Mouse (Mus musculus) stomach, postnatal 0 days (tissue): ENCODE results near the gene Gpr155. TPM values are rescaled to one million over a fixed set of nuclear protein-coding genes. Genes with fewer than 3 reads are reported as not detected.

Experiments
- ATAC-seq: fragments of 200-750 bp; cut with Nextera tagmentation; 2 replicates; pipeline ENCODE4 v1.8.0; 2017; ENCODE audit not compliant: low FRiP score, low TSS enrichment
- DNase-seq: peaks from one replicate; pipeline ENCODE4 v3.0.0-alpha.2; 2016; ENCODE audit warnings: low spot score
- H3K27ac ChIP-seq: fragments of 300-500 bp; sonication (generic); replicated peaks from 2 replicates; pipeline ENCODE4 v1.5.1; 2014; ENCODE audit warnings: mild to moderate bottlenecking, control low read depth
- H3K27me3 ChIP-seq: fragments of 300-500 bp; sonication (generic); 2 replicates; pipeline ENCODE4 v1.6.1; 2014; ENCODE audit warnings: low read length; ENCODE audit not compliant: control insufficient read depth, insufficient read depth
- H3K36me3 ChIP-seq: fragments of 300-500 bp; sonication (generic); 2 replicates; pipeline ENCODE4 v1.6.1; 2014; ENCODE audit warnings: low read length, mixed read lengths; ENCODE audit not compliant: control insufficient read depth, insufficient read depth
- H3K4me1 ChIP-seq: fragments of 300-500 bp; sonication (generic); replicated peaks from 2 replicates; pipeline ENCODE4 v1.6.1; 2014; ENCODE audit warnings: antibody characterized with exemption; ENCODE audit not compliant: control insufficient read depth, insufficient read depth
- H3K4me2 ChIP-seq: fragments of 300-500 bp; sonication (generic); replicated peaks from 2 replicates; pipeline ENCODE4 v1.6.1; 2014; ENCODE audit warnings: low read depth, mild to moderate bottlenecking, control low read depth, moderate library complexity
- H3K4me3 ChIP-seq: fragments of 300-500 bp; sonication (generic); 2 replicates; pipeline ENCODE4 v1.5.1; 2014; ENCODE audit warnings: low read depth, low read length, control low read depth
- H3K9ac ChIP-seq: fragments of 300-500 bp; sonication (generic); 2 replicates; pipeline ENCODE4 v1.6.1; 2014; ENCODE audit warnings: mild to moderate bottlenecking, low read length, control low read depth, mixed read lengths
- H3K9me3 ChIP-seq: fragments of 300-500 bp; sonication (generic); 2 replicates; pipeline ENCODE4 v1.6.1; 2016; ENCODE audit warnings: low read length; ENCODE audit not compliant: control insufficient read depth
- CTCF ChIP-seq: IDR thresholded peaks from 2 replicates; pipeline ENCODE4 v1.5.1; 2016; ENCODE audit warnings: antibody characterized with exemption, low read depth, mild to moderate bottlenecking, moderate library complexity
- EP300 ChIP-seq: optimal IDR thresholded peaks from 2 replicates; pipeline ENCODE3; 2016; ENCODE audit warnings: antibody characterized with exemption
- WGBS: fragments of 180-500 bp; shearing (Covaris S2); extraction: QIAGEN DNeasy Blood & Tissue Kit; methylation state at CpG from one replicate; pipeline ENCODE4 v1.1.7; 2014; 5-methylcytosine and 5-hydroxymethylcytosine counted together
- polyA plus RNA-seq: library from polyadenylated mRNA; unstranded; fragments of >200 nt; fragmentation: Nextera tagmentation; extraction: Ambion mirVana; gene quantifications from 2 replicates; pipeline ENCODE4 v1.2.1, GENCODE M21; 2015

Gene Gpr155
- polyA plus RNA-seq, 1 experiment from 2014 or later: 11.8 TPM

- Histone ChIP-seq H3K27ac (no peak overlapping the region), H3K4me3 (peak overlapping the region; percentile 63), H3K9me3 (no peaks in the 10 kb centered on the region), H3K27me3 (no peaks in the 10 kb centered on the region), H3K4me1 (no peaks in the 10 kb centered on the region), H3K4me2 (peak overlapping the region; percentile 100), H3K9ac (peak overlapping the region; percentile 69), H3K36me3 (no peaks in the 10 kb centered on the region)
- TF ChIP-seq EP300: no peak
- no peak for TF ChIP-seq CTCF
- DNase-seq (no peak), ATAC-seq (no peak)
- 2% methylated on average over 29 of the region's 29 CpGs for WGBS
These were observed 574 bp downstream of the Gpr155 start for GRCm38 (mm10) chr2:73385641-73386355.

DNA sequence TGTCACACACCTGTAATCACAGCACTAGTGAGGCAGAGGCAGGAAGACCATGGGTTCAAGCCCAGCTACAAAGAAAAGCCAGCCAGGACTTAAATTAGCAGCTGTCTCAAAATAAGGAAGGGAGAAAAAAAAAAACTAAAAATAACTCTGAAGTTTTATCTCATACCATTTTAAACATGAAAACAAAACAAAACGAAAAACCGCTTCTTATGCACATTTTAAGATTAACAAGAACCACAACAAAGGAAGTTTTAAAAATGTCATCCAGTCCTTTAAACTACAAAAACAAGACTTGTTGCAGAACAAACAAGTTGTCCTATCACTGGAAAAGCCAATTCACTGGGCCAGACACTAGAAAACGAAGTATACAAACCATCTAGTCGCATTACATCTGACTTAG lies 1.2 kb downstream of the Gpr155 start:
- Histone ChIP-seq H3K36me3 (no peaks in the 10 kb centered on the region), H3K4me3 (no peak overlapping the region), H3K27me3 (no peaks in the 10 kb centered on the region), H3K9ac (no peak overlapping the region), H3K27ac (no peak overlapping the region), H3K4me2 (no peak overlapping the region), H3K4me1 (no peaks in the 10 kb centered on the region), H3K9me3 (no peaks in the 10 kb centered on the region)
- DNase-seq (no peak), ATAC-seq (no peak)
- TF ChIP-seq EP300 (no peak), CTCF (no peak)
- WGBS: 77% methylated on average over 4 of the region's 4 CpGs

DNA sequence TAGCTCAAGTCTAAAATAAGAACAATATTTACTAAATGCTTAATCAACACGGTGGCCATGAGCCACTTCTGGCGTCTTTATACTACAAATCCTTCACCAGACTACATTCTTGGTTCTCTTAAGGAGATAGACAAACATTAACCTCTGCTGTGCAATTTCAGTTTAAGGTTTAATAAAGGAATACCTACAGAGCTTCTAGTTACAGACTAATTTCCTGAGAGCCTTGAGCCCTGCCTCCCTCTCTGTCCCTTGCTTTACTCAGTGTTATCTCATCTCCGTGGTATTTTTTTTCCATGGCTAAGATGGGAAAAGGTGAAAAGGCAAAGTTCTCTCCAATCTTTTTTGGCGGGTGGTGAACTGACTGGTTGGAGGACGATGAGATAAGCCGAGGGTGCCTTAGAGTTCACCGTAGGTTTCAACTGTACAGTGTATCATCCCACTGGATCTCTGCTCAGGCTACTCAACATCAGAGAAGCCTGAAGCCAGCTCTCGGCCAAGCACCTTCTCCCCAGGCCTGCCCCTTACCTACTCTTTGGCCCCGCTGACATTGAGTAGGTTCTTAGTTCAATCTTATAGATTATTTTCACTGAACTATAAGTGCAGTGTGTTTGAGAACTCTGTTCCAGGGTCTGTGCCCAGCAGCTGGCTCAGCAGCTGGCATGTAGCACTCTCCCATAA lies 5.9 kb downstream of the Gpr155 start:
- no peak for TF ChIP-seq CTCF
- TF ChIP-seq EP300: no peak
- no peaks in the 10 kb centered on the region for H3K9me3 ChIP-seq
- no peak for ATAC-seq
- no peak overlapping the region for H3K9ac ChIP-seq
- no peaks in the 10 kb centered on the region for H3K4me1 ChIP-seq
- no peak overlapping the region for H3K4me3 ChIP-seq
- H3K27ac ChIP-seq: no peak overlapping the region
- WGBS: 54% methylated on average over 9 of the region's 9 CpGs
- no peak for DNase-seq
- H3K36me3 ChIP-seq: no peaks in the 10 kb centered on the region
- H3K27me3 ChIP-seq: no peaks in the 10 kb centered on the region
- H3K4me2 ChIP-seq: no peak overlapping the region

DNA sequence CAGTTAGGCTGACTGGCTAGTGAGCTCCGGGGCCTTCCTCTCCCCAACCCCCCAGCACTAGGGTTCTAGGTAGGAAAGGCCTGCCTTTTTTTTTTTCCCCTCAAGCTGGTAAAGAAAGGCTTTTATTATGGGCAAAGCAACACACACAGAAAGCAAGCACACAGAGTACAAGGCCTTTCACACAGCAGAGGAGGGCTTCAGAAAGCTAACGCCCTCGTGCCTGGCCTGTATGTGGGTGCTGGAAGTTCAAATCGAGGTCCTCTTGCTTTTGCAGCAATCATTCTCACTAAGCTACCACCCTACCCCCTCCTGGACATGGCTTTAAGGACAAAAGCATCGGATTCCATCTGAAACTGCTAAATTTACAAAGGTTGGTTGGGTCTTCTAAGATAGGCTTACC lies 6.7 kb downstream of the Gpr155 start:
- no peaks in the 10 kb centered on the region for H3K27me3 ChIP-seq
- ATAC-seq: no peak
- WGBS: 67% methylated on average over 5 of the region's 5 CpGs
- H3K4me1 ChIP-seq: no peaks in the 10 kb centered on the region
- H3K9ac ChIP-seq: no peak overlapping the region
- H3K36me3 ChIP-seq: no peaks in the 10 kb centered on the region
- H3K27ac ChIP-seq: no peak overlapping the region
- DNase-seq: no peak
- no peaks in the 10 kb centered on the region for H3K9me3 ChIP-seq
- no peak overlapping the region for H3K4me2 ChIP-seq
- no peak overlapping the region for H3K4me3 ChIP-seq
- TF ChIP-seq EP300 (no peak), CTCF (no peak)

GRCm38 (mm10) chr2:73378326-73378725 lies 8.0 kb downstream of the Gpr155 start:
- H3K4me2 ChIP-seq: no peak overlapping the region
- no peak for DNase-seq
- H3K4me1 ChIP-seq: no peaks in the 10 kb centered on the region
- no peak for ATAC-seq
- 88% methylated on average over 5 of the region's 5 CpGs for WGBS
- TF ChIP-seq EP300 (no peak), CTCF (no peak)
- no peaks in the 10 kb centered on the region for H3K36me3 ChIP-seq
- no peaks in the 10 kb centered on the region for H3K27me3 ChIP-seq
- H3K27ac ChIP-seq: no peak overlapping the region
- no peaks in the 10 kb centered on the region for H3K9me3 ChIP-seq
- H3K4me3 ChIP-seq: no peak overlapping the region
- no peak overlapping the region for H3K9ac ChIP-seq
